In genomic region chr3:121725651-121726050, GRCm38 (mm10) we compare ENCODE assay signal across 18 mouse cellular contexts. TPM values are rescaled to one million over a fixed set of nuclear protein-coding genes. Genes with fewer than 3 reads are reported as not detected.
DNase-seq lines count a peak whose midpoint lies in the region; ATAC-seq and TF ChIP-seq lines count a peak whose summit lies in the region.
"Had no signal": no experiment of that assay in that cellular context is flagged by ENCODE, and none has a peak within 500 bp of the region (broad histone marks: within the 10 kb centered on the region; RNA-seq: fewer than 3 reads in every experiment).

No protein-coding gene starts in this region.

- intact Hi-C loops in heart, adult 2 months (cut with DNase I): no loop called here

- 60% methylated on average over 10 of the region's 10 CpGs for WGBS in heart, adult 2 months
- 89% methylated on average over 10 of the region's 10 CpGs for WGBS in heart, embryonic 10.5 days
- 70% methylated on average over 10 of the region's 10 CpGs for WGBS in lung, embryonic 14.5 days
- WGBS in embryonic facial prominence, embryonic 13.5 days: 71% methylated on average over 10 of the region's 10 CpGs
- WGBS in stomach, embryonic 14.5 days: 73% methylated on average over 10 of the region's 10 CpGs

- no peak for ATAC-seq in lung, embryonic 14.5 days (ENCODE audit: insufficient read depth)
- no peak for ATAC-seq in embryonic facial prominence, embryonic 13.5 days (ENCODE audit: insufficient number of reproducible peaks, insufficient read depth, low FRiP score, low TSS enrichment, low read depth)
- ATAC-seq in stomach, embryonic 14.5 days (ENCODE audit: insufficient number of reproducible peaks, insufficient read depth, low FRiP score, low read depth): no peak

- no peak for TF ChIP-seq EP300 in heart, adult 2 months (IDR thresholded peaks at IDR 0.05; ENCODE audit: insufficient read depth, low read depth, low read length)

- H3K9me3 ChIP-seq in heart, embryonic 10.5 days: no peaks in the 10 kb centered on the region
- H3K9me3 ChIP-seq in lung, embryonic 14.5 days (ENCODE audit: low read depth, low read length): no peaks in the 10 kb centered on the region
- no peaks in the 10 kb centered on the region for H3K9me3 ChIP-seq in embryonic facial prominence, embryonic 13.5 days
- H3K9me3 ChIP-seq in stomach, embryonic 14.5 days (ENCODE audit: control insufficient read depth, low read depth, low read length): no peaks in the 10 kb centered on the region
- H3K9me3 ChIP-seq: limb, embryonic 15.5 days; midbrain, embryonic 12.5 days had no signal

- DNase-seq in heart, adult 2 months: no peak
- no peak for DNase-seq in heart, embryonic 10.5 days (ENCODE audit: low spot score)
- DNase-seq in lung, embryonic 14.5 days: no peak
- DNase-seq in lung, postnatal 4 days: no peak
- DNase-seq in thymus, postnatal 0 days (ENCODE audit: low spot score): no peak
- DNase-seq: cerebellum, postnatal 14 days; kidney, adult 2 months; kidney, postnatal 4 days; lung, adult 2 months had no signal

- H3K9ac ChIP-seq in heart, adult 2 months (ENCODE audit: low read depth, low read length): peak overlapping the region; percentile 10; the same call in 1 of the 2 replicates
- no peak overlapping the region for H3K9ac ChIP-seq in lung, embryonic 14.5 days
- H3K9ac ChIP-seq in embryonic facial prominence, embryonic 13.5 days: no peak overlapping the region
- no peak overlapping the region for H3K9ac ChIP-seq in stomach, embryonic 14.5 days (replicated peaks; ENCODE audit: low read depth, low read length)
- H3K9ac ChIP-seq: limb, embryonic 15.5 days; midbrain, embryonic 12.5 days had no signal

- H3K27me3 ChIP-seq in heart, adult 2 months (ENCODE audit: control insufficient read depth, insufficient read depth, low read length): peaks cover 1% of the 10 kb centered on the region; the same call in 1 of the 2 replicates
- H3K27me3 ChIP-seq in heart, embryonic 10.5 days (ENCODE audit: insufficient read depth, poor library complexity, severe bottlenecking): peaks cover 12% of the 10 kb centered on the region; the same call in 1 of the 2 replicates
- peaks cover 5% of the 10 kb centered on the region; the same call in 1 of the 2 replicates for H3K27me3 ChIP-seq in lung, embryonic 14.5 days (ENCODE audit: insufficient read depth, low read length)
- peaks cover 15% of the 10 kb centered on the region for H3K27me3 ChIP-seq in embryonic facial prominence, embryonic 13.5 days
- H3K27me3 ChIP-seq in stomach, embryonic 14.5 days (ENCODE audit: control insufficient read depth, insufficient read depth, low read length): no peaks in the 10 kb centered on the region

- peak overlapping the region; percentile 1; the same call in 1 of the 2 replicates for H3K4me3 ChIP-seq in heart, adult 2 months
- no peak overlapping the region for H3K4me3 ChIP-seq in heart, embryonic 10.5 days
- no peak overlapping the region for H3K4me3 ChIP-seq in lung, embryonic 14.5 days (ENCODE audit: low read depth, low read length)
- H3K4me3 ChIP-seq in embryonic facial prominence, embryonic 13.5 days: no peak overlapping the region
- no peak overlapping the region for H3K4me3 ChIP-seq in stomach, embryonic 14.5 days (ENCODE audit: low read depth, low read length)
- H3K4me3 ChIP-seq: limb, embryonic 15.5 days; midbrain, embryonic 12.5 days had no signal

- H3K4me2 ChIP-seq in lung, embryonic 14.5 days: peak overlapping the region; percentile 93; the same call in 1 of the 2 replicates
- H3K4me2 ChIP-seq in embryonic facial prominence, embryonic 13.5 days: peak overlapping the region; percentile 4; the same call in 1 of the 2 replicates
- 0 out of 2 replicates have a peak overlapping the region, but pooled peaks have one; percentile 94 for H3K4me2 ChIP-seq in stomach, embryonic 14.5 days (replicated peaks; ENCODE audit: low read depth, low read length)
- H3K4me2 ChIP-seq: heart, embryonic 11.5 days; midbrain, embryonic 12.5 days had no signal

- TF ChIP-seq CTCF in heart, adult 2 months (IDR thresholded peaks at IDR 0.05): no peak
- no peak for TF ChIP-seq CTCF in lung, embryonic 14.5 days (IDR thresholded peaks at IDR 0.05; ENCODE audit: low read depth)

- no peak for TF ChIP-seq POLR2A in heart, adult 2 months (IDR thresholded peaks at IDR 0.05; ENCODE audit: insufficient read depth, low read depth, low read length)

- peak overlapping the region; percentile 54 for H3K27ac ChIP-seq in heart, adult 2 months
- no peak overlapping the region for H3K27ac ChIP-seq in heart, embryonic 10.5 days
- H3K27ac ChIP-seq in lung, embryonic 14.5 days (ENCODE audit: low read depth): no peak overlapping the region
- no peak overlapping the region for H3K27ac ChIP-seq in embryonic facial prominence, embryonic 13.5 days
- no peak overlapping the region for H3K27ac ChIP-seq in stomach, embryonic 14.5 days (ENCODE audit: low read length)
- H3K27ac ChIP-seq: limb, embryonic 15.5 days; midbrain, embryonic 12.5 days had no signal

- H3K79me2 ChIP-seq in heart, adult 2 months (replicated peaks; ENCODE audit: control insufficient read depth, insufficient read depth, low read length): peaks cover 2% of the 10 kb centered on the region; the same call in 1 of the 2 replicates

- 0 out of 2 replicates have a peak, but pooled peaks cover 2% of the 10 kb centered on the region for H3K36me3 ChIP-seq in heart, adult 2 months (ENCODE audit: control insufficient read depth, insufficient read depth, low read length)
- peaks cover 15% of the 10 kb centered on the region; the same call in 1 of the 2 replicates for H3K36me3 ChIP-seq in heart, embryonic 10.5 days
- H3K36me3 ChIP-seq in lung, embryonic 14.5 days (ENCODE audit: insufficient read depth): peaks cover 7% of the 10 kb centered on the region; the same call in 1 of the 2 replicates
- no peaks in the 10 kb centered on the region for H3K36me3 ChIP-seq in embryonic facial prominence, embryonic 13.5 days
- no peaks in the 10 kb centered on the region for H3K36me3 ChIP-seq in stomach, embryonic 14.5 days (ENCODE audit: control insufficient read depth, insufficient read depth, low read length)
- H3K36me3 ChIP-seq: limb, embryonic 15.5 days; midbrain, embryonic 12.5 days had no signal

- H3K4me1 ChIP-seq in heart, adult 2 months (ENCODE audit: control insufficient read depth, insufficient read depth, low read length): peaks cover 2% of the 10 kb centered on the region
- H3K4me1 ChIP-seq in heart, embryonic 10.5 days: peaks cover 35% of the 10 kb centered on the region
- peaks cover 3% of the 10 kb centered on the region; the same call in 1 of the 2 replicates for H3K4me1 ChIP-seq in lung, embryonic 14.5 days (ENCODE audit: insufficient read depth)
- peaks cover 26% of the 10 kb centered on the region for H3K4me1 ChIP-seq in embryonic facial prominence, embryonic 13.5 days
- H3K4me1 ChIP-seq in stomach, embryonic 14.5 days (ENCODE audit: control insufficient read depth, insufficient read depth, low read length): peaks cover 14% of the 10 kb centered on the region

RNA-seq across cellular contexts. Expression of gene F3, which starts 2.3 kb away (rescaled TPM):
- total RNA-seq in heart, adult 2 months (2021): 10 to 100 TPM; 23.5 to 29.6 TPM
- polyA plus RNA-seq in heart, adult 2 months (2012; rRNA removed): 22.4 and 23.9 TPM in 2 replicates
- 9.2 TPM in 2 replicates for polyA plus RNA-seq in heart, embryonic 10.5 days (2016; fragmentation: Nextera tagmentation; extraction: Ambion mirVana)
- 16.1 and 19.1 TPM in 2 replicates for polyA plus RNA-seq in lung, embryonic 14.5 days (2014; fragmentation: Nextera tagmentation; extraction: Ambion mirVana)
- polyA plus RNA-seq in embryonic facial prominence, embryonic 13.5 days (2015; fragmentation: Nextera tagmentation; extraction: Ambion mirVana): 15.6 and 21.2 TPM in 2 replicates
- 22.3 and 24.9 TPM in 2 replicates for polyA plus RNA-seq in stomach, embryonic 14.5 days (2014; fragmentation: Nextera tagmentation; extraction: Ambion mirVana)
- 3.6 and 5.5 TPM in 2 replicates for polyA plus RNA-seq in thymus, postnatal 0 days (2015; fragmentation: Nextera tagmentation; extraction: Ambion mirVana)
- total RNA-seq: MEL had no signal

RNA-seq across cellular contexts. Expression of gene 4930432M17Rik, which starts 55.1 kb away (rescaled TPM):
- total RNA-seq in heart, adult 2 months (2021): not detected
- polyA plus RNA-seq in heart, adult 2 months (2012; rRNA removed): not detected in 2 replicates
- not detected in 2 replicates for polyA plus RNA-seq in heart, embryonic 10.5 days (2016; fragmentation: Nextera tagmentation; extraction: Ambion mirVana)
- polyA plus RNA-seq in lung, embryonic 14.5 days (2014; fragmentation: Nextera tagmentation; extraction: Ambion mirVana): not detected in 2 replicates
- not detected in 2 replicates for polyA plus RNA-seq in embryonic facial prominence, embryonic 13.5 days (2015; fragmentation: Nextera tagmentation; extraction: Ambion mirVana)
- polyA plus RNA-seq in stomach, embryonic 14.5 days (2014; fragmentation: Nextera tagmentation; extraction: Ambion mirVana): not detected in 2 replicates
- not detected in 2 replicates for polyA plus RNA-seq in thymus, postnatal 0 days (2015; fragmentation: Nextera tagmentation; extraction: Ambion mirVana)
- total RNA-seq: left cerebral cortex, adult 8-10 months; MEL had no signal
- polyA plus RNA-seq: frontal cortex, adult 2 months; heart, embryonic 11.5 days; kidney, adult 2 months; limb, embryonic 15.5 days; lung, adult 2 months; midbrain, embryonic 12.5 days; neural tube, embryonic 14.5 days had no signal

Comparison
In these comparisons a context has a peak if more than half of its experiments do, and no peak if none do; other contexts are left out.
1. H3K4me2 ChIP-seq: peak in every context shown above with its lines; median percentile 94 in stomach, embryonic 14.5 days; 93 in lung, embryonic 14.5 days; 4 in embryonic facial prominence, embryonic 13.5 days.